ENCODE assay signal across 9 mouse cellular contexts in the genomic region with DNA sequence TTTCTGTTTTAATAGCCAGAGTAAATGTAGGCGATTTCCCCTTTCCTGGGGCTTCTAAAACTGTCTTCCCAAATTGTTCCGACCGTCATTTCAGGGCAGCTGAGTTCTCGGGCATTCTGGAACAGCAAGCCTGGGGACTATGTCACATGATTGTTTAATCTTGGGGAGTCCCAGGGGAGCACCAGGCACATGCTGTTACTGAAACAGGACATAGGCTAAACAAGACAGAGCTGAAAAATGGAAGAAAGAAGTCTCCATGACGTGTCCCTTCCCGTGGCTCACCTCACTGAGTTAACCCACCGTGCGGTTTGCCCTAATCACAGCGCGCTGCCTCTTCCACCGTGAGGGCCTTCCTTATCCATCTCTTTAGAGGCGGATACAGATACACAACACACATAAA.
DNase-seq lines count a peak whose midpoint lies in the region; ATAC-seq lines count a peak whose summit lies in the region.
"Had no signal": no experiment of that assay in that cellular context is flagged by ENCODE, and none has a peak within 500 bp of the region (broad histone marks: within the 10 kb centered on the region; RNA-seq: fewer than 3 reads in every experiment).

No protein-coding gene starts in this region.

- H3K9ac ChIP-seq in heart, embryonic 11.5 days (ENCODE audit: low read depth, low read length): peak overlapping the region; percentile 63; the same call in 1 of the 2 replicates
- no peak overlapping the region for H3K9ac ChIP-seq in limb, embryonic 15.5 days

- H3K4me3 ChIP-seq in heart, embryonic 11.5 days (ENCODE audit: low read depth, low read length): peak overlapping the region; percentile 31
- H3K4me3 ChIP-seq in limb, embryonic 15.5 days: peak overlapping the region; percentile 37

- no peaks in the 10 kb centered on the region for H3K9me3 ChIP-seq in heart, embryonic 11.5 days (replicated peaks; ENCODE audit: control insufficient read depth, low read length)
- no peaks in the 10 kb centered on the region for H3K9me3 ChIP-seq in limb, embryonic 15.5 days

- no peak for ATAC-seq in heart, embryonic 11.5 days (replicated peaks; ENCODE audit: insufficient number of reproducible peaks, low FRiP score, low TSS enrichment)
- no peak for ATAC-seq in limb, embryonic 15.5 days (ENCODE audit: insufficient number of reproducible peaks, low FRiP score, low TSS enrichment, low read depth)

- H3K36me3 ChIP-seq in heart, embryonic 11.5 days (ENCODE audit: control insufficient read depth, insufficient read depth, low read length): no peaks in the 10 kb centered on the region
- H3K36me3 ChIP-seq in limb, embryonic 15.5 days: no peaks in the 10 kb centered on the region

- peak overlapping the region; percentile 46; the same call in 1 of the 2 replicates for H3K27ac ChIP-seq in heart, embryonic 11.5 days (ENCODE audit: low read depth, low read length)
- peak overlapping the region; percentile 88 for H3K27ac ChIP-seq in limb, embryonic 15.5 days

- WGBS in heart, embryonic 11.5 days (ENCODE audit: insufficient replicate concordance): 37% methylated on average over 12 of the region's 12 CpGs
- WGBS in limb, embryonic 15.5 days: 28% methylated on average over 12 of the region's 12 CpGs

- peak; percentile 52 for DNase-seq in retina, embryonic 14.5 days (ENCODE audit: low spot score)
- no peak for DNase-seq in retina, postnatal 1 day
- no peak for DNase-seq in urinary bladder, postnatal 10 days (ENCODE audit: low spot score)
- no peak for DNase-seq in right cerebral cortex, adult 2 months (ENCODE audit: low spot score in 2 of 2)
- no peak for DNase-seq in cerebellum, adult 8-10 months
- DNase-seq in kidney, postnatal 4 days: no peak

- peaks cover 7% of the 10 kb centered on the region; the same call in 1 of the 2 replicates for H3K4me1 ChIP-seq in heart, embryonic 11.5 days (ENCODE audit: control insufficient read depth, insufficient read depth, low read length)
- peaks cover 45% of the 10 kb centered on the region for H3K4me1 ChIP-seq in limb, embryonic 15.5 days

- H3K27me3 ChIP-seq in heart, embryonic 11.5 days (ENCODE audit: control insufficient read depth, insufficient read depth, low read length): no peaks in the 10 kb centered on the region
- H3K27me3 ChIP-seq in limb, embryonic 15.5 days: no peaks in the 10 kb centered on the region
- H3K27me3 ChIP-seq: Patski had no signal

- H3K4me2 ChIP-seq in heart, embryonic 11.5 days: peak overlapping the region; percentile 67
- peak overlapping the region; percentile 43 for H3K4me2 ChIP-seq in limb, embryonic 15.5 days
